Mouse (Mus musculus) hindbrain, embryonic 15.5 days (tissue): ENCODE measurements around the gene Macf1. TPM values are rescaled to one million over a fixed set of nuclear protein-coding genes. Genes with fewer than 3 reads are reported as not detected.
A peak's percentile ranks its signal among the peaks of the same experiment; 100 is the strongest.

ENCODE experiments used
- ATAC-seq: fragments of 200-750 bp; cut with Nextera tagmentation; 2 replicates; pipeline ENCODE4 v1.8.0; 2017; ENCODE audit warnings: low read depth, moderate number of reproducible peaks, moderate TSS enrichment; ENCODE audit not compliant: low FRiP score
- H3K27ac ChIP-seq: fragments of 300-500 bp; sonication (generic); replicated peaks from 2 replicates; pipeline ENCODE4 v1.5.1; 2015; ENCODE audit warnings: mild to moderate bottlenecking, inconsistent platforms
- H3K27me3 ChIP-seq: fragments of 300-500 bp; sonication (generic); 2 replicates; pipeline ENCODE4 v1.6.1; 2015; ENCODE audit warnings: control low read depth, inconsistent platforms
- H3K36me3 ChIP-seq: fragments of 300-500 bp; sonication (generic); 2 replicates; pipeline ENCODE4 v1.6.1; 2015; ENCODE audit warnings: control low read depth, inconsistent platforms
- H3K4me1 ChIP-seq: fragments of 300-500 bp; sonication (generic); replicated peaks from 2 replicates; pipeline ENCODE4 v1.6.1; 2015; ENCODE audit warnings: control low read depth, inconsistent platforms
- H3K4me2 ChIP-seq: fragments of 300-500 bp; sonication (generic); 2 replicates; pipeline ENCODE4 v1.6.1; 2015; ENCODE audit warnings: moderate library complexity, mild to moderate bottlenecking, inconsistent platforms
- H3K4me3 ChIP-seq: fragments of 300-500 bp; sonication (generic); 2 replicates; pipeline ENCODE4 v1.5.1; 2015; ENCODE audit warnings: mild to moderate bottlenecking, inconsistent platforms
- H3K9ac ChIP-seq: fragments of 300-500 bp; sonication (generic); 2 replicates; pipeline ENCODE4 v1.6.1; 2015; ENCODE audit warnings: inconsistent platforms
- H3K9me3 ChIP-seq: fragments of 300-500 bp; sonication (generic); 2 replicates; pipeline ENCODE4 v1.6.1; 2016; ENCODE audit warnings: control low read depth, inconsistent platforms
- WGBS: fragments of 180-500 bp; shearing (Covaris S2); methylation state at CpG from one replicate; pipeline ENCODE4 v1.1.7; 2015; 5-methylcytosine and 5-hydroxymethylcytosine counted together
- polyA plus RNA-seq: library from polyadenylated mRNA; unstranded; fragments of >200 nt; fragmentation: Nextera tagmentation; extraction: Ambion mirVana; gene quantifications from 2 replicates; pipeline ENCODE4 v1.2.1, GENCODE M21; 2015

The Macf1 gene
- polyA plus RNA-seq, 1 experiment from 2014 or later = 69.2 TPM

DNA sequence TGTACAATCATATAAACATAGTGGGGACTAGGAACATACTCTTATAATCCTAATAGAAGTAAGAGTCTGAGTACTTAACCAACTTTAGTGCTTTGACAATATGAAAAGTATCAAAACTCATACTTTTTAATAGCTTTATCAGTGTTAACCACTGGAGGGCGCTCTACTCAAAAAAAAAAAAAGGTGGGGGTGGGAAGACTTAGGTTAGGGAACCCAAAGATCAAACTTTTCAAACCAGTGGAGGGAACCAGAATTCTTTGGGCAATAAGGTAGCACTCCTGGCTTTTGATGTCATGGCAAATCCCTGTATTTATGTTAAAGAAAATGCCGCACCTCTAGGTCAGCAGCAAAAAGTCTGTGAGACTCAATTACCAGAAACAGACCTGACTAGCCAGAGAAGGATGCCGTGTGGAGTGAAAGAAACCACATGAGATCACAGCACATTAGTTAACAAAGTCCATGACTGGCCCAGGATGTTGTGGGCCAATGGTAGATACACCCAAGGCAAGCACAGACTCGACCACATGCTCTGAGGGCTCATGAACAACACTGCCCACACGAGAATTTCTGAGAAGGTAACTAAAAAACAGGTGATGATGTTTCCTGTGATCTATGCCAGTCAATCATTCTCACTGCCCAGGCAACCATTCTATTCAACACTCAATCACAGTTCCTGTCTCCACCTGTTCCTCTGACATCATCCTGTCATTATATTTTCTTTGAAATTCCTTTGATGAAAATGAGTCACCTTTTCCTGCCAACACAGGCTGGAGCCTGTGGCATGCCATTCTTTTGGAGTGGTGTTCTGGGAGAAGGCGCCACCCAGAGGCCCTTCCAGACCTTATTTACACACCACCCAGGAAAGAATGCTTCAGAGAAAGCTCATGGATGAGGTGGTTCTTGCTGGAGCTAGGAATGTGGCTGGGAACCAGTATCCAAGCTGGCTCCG is 95.5 kb downstream of the Macf1 start:
- no peak for ATAC-seq

DNA sequence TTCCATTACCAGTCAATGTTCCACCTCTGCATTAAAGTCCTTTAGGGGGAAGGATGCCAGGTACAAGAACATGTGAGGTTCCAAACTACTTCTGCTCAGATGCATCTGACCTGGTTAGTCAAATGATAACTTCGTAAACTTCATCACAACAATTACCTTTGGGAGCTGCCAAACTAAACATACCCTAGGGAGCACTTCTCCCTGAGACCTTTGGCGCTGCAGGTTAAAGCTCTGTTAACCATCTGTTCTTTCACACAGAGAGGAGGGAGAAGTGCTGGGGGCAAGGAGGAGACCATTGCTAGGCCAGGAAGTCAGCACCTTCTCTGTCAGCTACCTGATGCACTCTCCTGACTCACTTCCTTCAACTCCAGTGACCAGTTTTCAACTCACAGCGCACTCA is 96.5 kb downstream of the Macf1 start:
- Histone ChIP-seq H3K4me3 (no peak overlapping the region), H3K9me3 (no peaks in the 10 kb centered on the region), H3K27ac (no peak overlapping the region), H3K4me2 (no peak overlapping the region), H3K27me3 (no peaks in the 10 kb centered on the region), H3K4me1 (peaks cover 23% of the 10 kb centered on the region), H3K9ac (no peak overlapping the region), H3K36me3 (no peaks in the 10 kb centered on the region)
- WGBS = 78% methylated on average over 3 of the region's 3 CpGs
- ATAC-seq = no peak

More for the DNA sequence above, 95.5 kb downstream of the Macf1 start:
- peak overlapping the region; percentile 49; the same call in 1 of the 2 replicates for H3K27ac ChIP-seq
- H3K36me3 ChIP-seq = no peaks in the 10 kb centered on the region
- H3K4me3 ChIP-seq = no peak overlapping the region
- H3K9me3 ChIP-seq = no peaks in the 10 kb centered on the region
- no peak overlapping the region for H3K9ac ChIP-seq
- no peak overlapping the region for H3K4me2 ChIP-seq
- H3K27me3 ChIP-seq = no peaks in the 10 kb centered on the region
- H3K4me1 ChIP-seq = peaks cover 32% of the 10 kb centered on the region
- WGBS = 31% methylated on average over 7 of the region's 7 CpGs

DNA sequence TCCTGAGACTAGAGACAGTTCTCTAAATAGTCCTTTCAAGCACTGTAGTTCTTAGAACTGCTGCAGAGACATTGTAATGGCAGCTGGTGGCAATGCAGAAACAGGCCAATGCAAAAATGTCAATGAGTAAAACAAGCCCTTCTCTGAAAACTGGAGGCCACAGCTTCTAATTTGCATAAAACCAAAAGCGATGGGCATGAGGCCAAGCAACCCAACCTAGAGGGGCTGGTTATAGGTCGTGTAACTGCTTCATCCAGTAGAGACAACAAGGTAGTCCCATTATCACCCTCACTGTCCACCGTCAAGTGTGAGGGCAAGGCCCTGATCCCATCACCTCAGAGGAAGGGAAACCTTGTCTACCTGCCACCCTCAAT is 99.5 kb downstream of the Macf1 start:
- 36% methylated on average over 3 of the region's 3 CpGs for WGBS
- H3K9me3 ChIP-seq = no peaks in the 10 kb centered on the region
- no peak overlapping the region for H3K4me3 ChIP-seq
- ATAC-seq = no peak
- no peaks in the 10 kb centered on the region for H3K36me3 ChIP-seq
- H3K4me1 ChIP-seq = peaks cover 15% of the 10 kb centered on the region
- peak overlapping the region; percentile 28; the same call in 1 of the 2 replicates for H3K27ac ChIP-seq
- no peak overlapping the region for H3K9ac ChIP-seq
- H3K27me3 ChIP-seq = no peaks in the 10 kb centered on the region
- no peak overlapping the region for H3K4me2 ChIP-seq

DNA sequence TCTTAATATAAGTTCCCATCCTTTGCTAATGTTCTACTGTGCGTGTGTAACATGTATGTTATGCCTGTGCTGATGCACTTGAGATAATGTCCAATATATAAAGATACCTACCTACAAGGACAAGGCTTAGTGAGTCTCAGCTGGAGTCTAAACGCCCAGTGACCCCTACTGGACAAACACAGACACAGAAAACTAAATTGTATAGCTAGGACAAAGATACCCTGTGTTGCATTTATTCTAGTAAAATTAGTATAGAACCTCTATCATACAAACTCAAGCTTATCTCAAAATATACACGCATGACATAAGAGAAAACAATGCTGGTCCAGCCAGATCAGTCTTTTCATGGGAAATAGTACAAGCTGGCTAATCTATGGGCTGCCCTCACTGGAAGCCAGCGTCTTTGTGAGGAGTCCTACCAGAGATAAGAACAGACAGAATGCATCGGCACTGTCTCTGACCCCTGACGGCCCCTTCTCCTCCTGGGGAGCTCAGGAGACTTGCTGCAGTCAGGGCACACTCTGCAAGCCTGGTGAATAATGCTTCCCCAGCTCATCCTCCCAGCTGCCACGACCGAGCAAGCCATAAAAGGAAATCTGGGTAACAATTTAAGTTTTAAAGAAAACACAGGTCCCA is 100.0 kb downstream of the Macf1 start:
- no peaks in the 10 kb centered on the region for H3K27me3 ChIP-seq
- H3K9me3 ChIP-seq = no peaks in the 10 kb centered on the region
- H3K4me3 ChIP-seq = no peak overlapping the region
- H3K4me2 ChIP-seq = no peak overlapping the region
- 28% methylated on average over 8 of the region's 8 CpGs for WGBS
- H3K9ac ChIP-seq = no peak overlapping the region
- H3K36me3 ChIP-seq = no peaks in the 10 kb centered on the region
- peaks cover 15% of the 10 kb centered on the region for H3K4me1 ChIP-seq
- peak overlapping the region; percentile 28; the same call in 1 of the 2 replicates for H3K27ac ChIP-seq
- ATAC-seq = no peak

DNA sequence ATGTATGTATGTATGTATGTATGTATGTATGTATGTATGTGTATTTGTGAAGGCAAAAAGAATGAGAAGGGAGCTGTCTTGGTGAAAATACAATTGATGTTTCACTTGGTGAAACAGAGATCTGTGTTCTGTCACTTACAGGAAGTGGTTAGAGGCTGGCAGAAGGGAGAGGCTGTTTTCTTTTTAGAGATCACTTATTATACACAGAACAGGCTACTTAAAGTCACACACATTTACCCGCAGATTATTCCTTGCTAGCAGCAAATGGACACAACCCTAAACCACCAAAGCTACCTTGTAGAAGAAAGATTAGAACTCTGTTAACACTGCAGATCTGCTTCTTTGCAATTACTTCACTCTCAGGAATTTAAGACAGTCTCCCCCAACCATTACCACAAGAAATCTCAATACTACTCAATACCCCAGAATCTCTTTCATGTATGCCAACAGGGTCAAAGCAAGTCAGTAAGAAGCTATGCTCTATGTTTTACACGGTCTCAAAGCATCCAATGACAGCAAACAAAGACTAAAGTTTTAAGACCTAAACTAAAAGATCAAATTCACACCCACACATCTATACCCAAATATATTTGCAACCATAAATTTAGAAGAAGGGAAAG is 106.6 kb downstream of the Macf1 start:
- Histone ChIP-seq H3K4me1 (peaks cover 22% of the 10 kb centered on the region), H3K27me3 (no peaks in the 10 kb centered on the region), H3K9ac (no peak overlapping the region), H3K9me3 (no peaks in the 10 kb centered on the region), H3K4me3 (no peak overlapping the region), H3K27ac (no peak overlapping the region), H3K4me2 (no peak overlapping the region), H3K36me3 (no peaks in the 10 kb centered on the region)
- no peak for ATAC-seq
- 75% methylated on average over 2 of the region's 2 CpGs for WGBS

DNA sequence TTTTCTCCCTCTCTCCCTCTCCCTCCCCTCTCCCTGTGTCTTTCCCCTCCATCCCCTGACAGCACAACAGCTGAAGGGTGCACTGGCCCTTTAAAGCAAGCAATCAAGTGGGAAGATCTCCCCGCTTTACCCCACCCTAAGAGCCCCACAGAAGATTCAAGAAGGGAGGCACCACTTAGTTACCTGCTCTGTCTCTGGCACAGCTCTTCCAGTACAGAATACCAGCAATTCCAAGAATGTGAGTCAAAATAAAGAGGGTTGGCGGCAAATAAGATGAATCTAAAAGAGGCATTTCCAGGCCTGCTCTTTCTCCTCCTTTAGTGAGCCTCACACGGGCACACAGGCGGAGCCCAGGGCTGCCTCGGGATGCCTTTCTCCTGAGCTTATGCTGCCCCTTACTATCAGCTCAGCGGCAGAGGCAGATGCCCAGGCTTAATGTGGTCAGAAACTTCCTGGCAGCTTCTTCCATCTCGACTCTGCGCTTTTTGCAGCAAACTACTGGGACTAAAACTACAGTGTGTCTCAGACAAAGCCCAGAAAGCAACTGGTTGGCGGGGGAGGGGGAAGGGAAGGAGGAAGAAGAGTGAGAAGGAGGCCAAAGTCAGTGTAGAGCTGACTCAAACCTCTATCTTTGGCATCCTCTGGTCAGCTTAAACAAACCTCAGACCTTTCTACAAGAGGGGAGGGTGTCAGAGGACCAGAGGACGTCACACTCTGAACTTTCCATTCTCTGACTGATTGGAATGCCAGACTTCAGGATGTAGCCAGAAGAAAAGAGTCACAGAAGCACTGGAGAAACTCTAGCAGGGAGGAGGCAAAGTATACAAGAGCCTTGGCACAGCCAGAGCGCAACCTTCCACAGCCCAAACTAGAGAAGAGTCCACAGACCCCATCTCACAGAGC is 111.5 kb downstream of the Macf1 start:
- Histone ChIP-seq H3K4me2 (peak overlapping the region; percentile 36), H3K9me3 (no peaks in the 10 kb centered on the region), H3K4me1 (peaks cover 32% of the 10 kb centered on the region), H3K9ac (0 out of 2 replicates have a peak overlapping the region, but pooled peaks have one; percentile 27), H3K27me3 (no peaks in the 10 kb centered on the region), H3K4me3 (0 out of 2 replicates have a peak overlapping the region, but pooled peaks have one; percentile 6), H3K36me3 (no peaks in the 10 kb centered on the region), H3K27ac (peak overlapping the region; percentile 77)
- peak; percentile 60; the same call in 1 of the 2 replicates for ATAC-seq
- WGBS = 12% methylated on average over 11 of the region's 11 CpGs

DNA sequence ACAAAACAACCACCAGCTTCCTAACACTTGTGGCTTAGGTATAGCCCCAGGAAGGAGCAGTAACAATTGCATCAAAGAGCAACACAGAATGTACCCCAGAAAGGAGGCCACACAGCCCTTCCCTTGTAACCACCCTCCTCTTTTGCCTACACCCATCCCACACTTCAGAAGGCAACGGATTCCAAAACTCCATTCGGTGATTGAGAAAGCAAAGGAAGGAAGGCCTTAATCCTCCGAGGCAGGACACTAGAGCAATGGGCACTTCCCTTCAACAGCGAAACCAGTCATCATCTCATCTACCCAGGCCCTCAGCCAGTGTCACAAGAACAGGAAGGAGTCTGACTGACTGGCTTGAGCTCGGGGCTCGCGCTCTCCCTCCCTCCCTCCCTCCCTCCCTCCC is 112.3 kb downstream of the Macf1 start:
- Histone ChIP-seq H3K27me3 (no peaks in the 10 kb centered on the region), H3K4me2 (no peak overlapping the region), H3K9me3 (no peaks in the 10 kb centered on the region), H3K36me3 (no peaks in the 10 kb centered on the region), H3K9ac (no peak overlapping the region), H3K4me3 (no peak overlapping the region), H3K4me1 (peaks cover 28% of the 10 kb centered on the region), H3K27ac (peak overlapping the region; percentile 63; the same call in 1 of the 2 replicates)
- ATAC-seq = peak; percentile 67; the same call in 1 of the 2 replicates
- WGBS = 9% methylated on average over 7 of the region's 7 CpGs

DNA sequence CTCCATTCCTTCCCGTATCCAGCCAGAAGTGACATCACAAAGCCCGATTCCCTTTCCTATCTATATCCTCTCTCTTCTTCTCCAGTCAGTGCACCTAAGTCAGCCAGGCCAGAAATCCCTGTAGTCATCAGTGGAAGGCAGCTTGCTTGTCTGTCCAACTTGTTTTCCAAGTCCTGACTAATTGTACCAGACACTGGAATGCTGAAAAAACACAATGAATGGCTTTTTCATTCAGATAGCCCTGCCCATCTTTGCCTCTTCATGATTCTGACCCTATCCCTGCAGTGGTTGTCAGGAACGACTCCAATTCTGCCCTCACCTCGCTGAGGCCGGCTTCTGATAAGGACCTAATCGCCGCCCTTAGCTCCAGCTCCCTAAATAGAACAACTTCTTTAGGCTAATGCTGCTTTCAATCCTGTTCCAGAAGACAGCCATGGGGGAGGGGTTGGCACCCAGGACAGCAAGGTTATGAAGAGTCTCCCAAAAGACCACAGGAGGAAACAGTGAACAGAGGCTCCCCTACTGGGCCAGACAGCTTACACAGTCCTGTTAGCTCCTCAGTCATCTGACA is 118.8 kb downstream of the Macf1 start:
- Histone ChIP-seq H3K9ac (no peak overlapping the region), H3K4me2 (no peak overlapping the region), H3K4me1 (peaks cover 12% of the 10 kb centered on the region), H3K4me3 (no peak overlapping the region), H3K36me3 (no peaks in the 10 kb centered on the region), H3K9me3 (no peaks in the 10 kb centered on the region), H3K27me3 (no peaks in the 10 kb centered on the region), H3K27ac (no peak overlapping the region)
- WGBS = 44% methylated on average over 7 of the region's 7 CpGs
- no peak for ATAC-seq

DNA sequence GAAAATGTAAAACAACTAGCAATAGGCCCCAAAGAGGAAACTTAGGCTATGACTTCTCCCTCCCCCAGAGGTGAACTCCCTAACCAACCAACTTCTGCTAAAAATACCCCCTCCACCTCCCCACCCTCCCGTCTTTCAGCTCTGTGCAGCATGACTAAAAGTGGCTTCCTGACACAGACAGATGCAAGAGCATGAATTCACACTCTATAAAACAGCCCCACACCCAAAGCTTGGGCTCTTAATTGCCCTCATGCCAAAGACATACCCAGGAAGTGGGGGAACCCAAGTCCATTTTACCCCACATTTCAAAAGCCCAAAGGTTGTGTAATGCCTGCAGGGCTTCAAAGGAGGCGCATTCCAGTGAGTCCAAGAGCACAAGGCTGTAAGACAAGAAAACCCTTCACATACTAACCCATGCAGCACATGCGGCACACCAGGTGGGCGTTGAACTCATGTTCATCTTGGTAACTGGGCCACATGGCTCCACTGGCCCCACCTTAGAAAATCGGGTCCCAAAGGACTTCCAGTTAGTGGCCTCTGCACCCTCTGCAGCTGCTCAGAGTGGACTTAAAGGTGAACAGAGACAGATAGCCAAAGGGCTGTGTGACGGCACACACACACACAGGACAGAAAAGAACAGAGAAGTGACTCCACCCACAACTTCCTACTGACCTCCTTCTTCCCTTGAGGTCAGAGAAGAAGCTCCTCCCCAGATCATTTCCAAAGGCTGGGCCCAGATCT is 119.9 kb downstream of the Macf1 start:
- peaks cover 12% of the 10 kb centered on the region for H3K4me1 ChIP-seq
- H3K4me3 ChIP-seq = no peak overlapping the region
- H3K27ac ChIP-seq = no peak overlapping the region
- ATAC-seq = 0 out of 2 replicates have a peak, but pooled peaks have one; percentile 51
- H3K4me2 ChIP-seq = no peak overlapping the region
- H3K27me3 ChIP-seq = no peaks in the 10 kb centered on the region
- no peaks in the 10 kb centered on the region for H3K36me3 ChIP-seq
- H3K9ac ChIP-seq = no peak overlapping the region
- 82% methylated on average over 6 of the region's 6 CpGs for WGBS
- no peaks in the 10 kb centered on the region for H3K9me3 ChIP-seq

DNA sequence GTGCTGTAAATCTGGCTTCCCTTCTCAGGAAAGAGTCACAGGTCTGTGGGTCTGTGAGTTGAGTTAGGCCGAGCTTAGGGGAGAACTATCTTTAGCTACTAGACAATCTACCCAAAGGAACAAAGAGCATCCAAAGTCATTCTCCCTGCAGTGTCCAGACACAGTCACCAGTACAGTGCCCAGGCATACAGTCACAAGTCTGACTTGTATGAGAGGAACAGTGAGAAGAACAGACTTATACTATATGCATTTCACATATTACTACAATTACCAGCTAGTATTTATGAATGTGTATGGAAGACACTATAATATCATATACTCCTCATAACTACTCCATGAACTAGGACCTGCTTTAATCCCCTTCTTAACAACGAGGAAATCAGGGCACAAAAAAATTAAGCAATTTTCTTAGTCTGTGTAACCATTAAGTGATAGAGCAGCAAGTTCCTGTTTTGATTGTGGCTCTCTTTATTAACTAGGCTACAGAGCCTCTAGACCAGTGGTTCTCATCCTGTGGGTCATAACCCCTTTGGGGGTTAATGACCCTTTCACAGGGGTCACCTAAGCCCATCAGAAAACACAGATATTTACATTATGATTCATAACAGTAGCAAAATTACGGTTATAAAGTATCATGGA is 121.9 kb downstream of the Macf1 start:
- no peaks in the 10 kb centered on the region for H3K36me3 ChIP-seq
- ATAC-seq = no peak
- no peak overlapping the region for H3K4me3 ChIP-seq
- H3K27ac ChIP-seq = no peak overlapping the region
- no peaks in the 10 kb centered on the region for H3K27me3 ChIP-seq
- H3K4me2 ChIP-seq = no peak overlapping the region
- 85% methylated on average over 3 of the region's 3 CpGs for WGBS
- peaks cover 12% of the 10 kb centered on the region for H3K4me1 ChIP-seq
- no peak overlapping the region for H3K9ac ChIP-seq
- H3K9me3 ChIP-seq = no peaks in the 10 kb centered on the region
